Mouse (Mus musculus): ENCODE data around the gene Zfp668.

- TF ChIP-seq CTCF (conservative IDR thresholded peaks at IDR 0.05 in 1 of 2, IDR thresholded peaks at IDR 0.05 in 1 of 2; ENCODE audit: low read depth in 2 of 2, low read length in 2 of 2) (no peak), TCF12 (IDR thresholded peaks at IDR 0.05; ENCODE audit: low read depth, low read length) (no peak), RAD21 (IDR thresholded peaks at IDR 0.05; ENCODE audit: low read depth, low read length) (no peak), USF1 (IDR thresholded peaks at IDR 0.05; ENCODE audit: low read depth, low read length) (no peak), MAZ (IDR thresholded peaks at IDR 0.05; ENCODE audit: low read depth, low read length) (no peak), POLR2A (IDR thresholded peaks at IDR 0.05; ENCODE audit: low read depth, low read length) (no peak), CHD2 (IDR thresholded peaks at IDR 0.05; ENCODE audit: low read length) (no peak), HCFC1 (IDR thresholded peaks at IDR 0.05; ENCODE audit: low read depth, low read length) (no peak)
Measured at GRCm38 (mm10) chr7:127886551-127886950, 9.9 kb upstream of the Zfp668 start.

Measured in CH12.LX (cell line).